ENCODE assay signal across 24 mouse cellular contexts in genomic region chr12:108119930-108120329, GRCm38 (mm10). TPM values are rescaled to one million over a fixed set of nuclear protein-coding genes. Genes with fewer than 3 reads are reported as not detected.
DNase-seq lines count a peak whose midpoint lies in the region; ATAC-seq and TF ChIP-seq lines count a peak whose summit lies in the region.
"Had no signal": no experiment of that assay in that cellular context is flagged by ENCODE, and none has a peak within 500 bp of the region (broad histone marks: within the 10 kb centered on the region; RNA-seq: fewer than 3 reads in every experiment).

No protein-coding gene starts in this region.

- H3K4me2 ChIP-seq in hindbrain, embryonic 11.5 days (replicated peaks; ENCODE audit: low read depth, low read length): no peak overlapping the region
- no peak overlapping the region for H3K4me2 ChIP-seq in neural tube, embryonic 13.5 days
- no peak overlapping the region for H3K4me2 ChIP-seq in neural tube, embryonic 15.5 days
- H3K4me2 ChIP-seq in intestine, postnatal 0 days (replicated peaks; ENCODE audit: low read depth): no peak overlapping the region
- H3K4me2 ChIP-seq: embryonic facial prominence, embryonic 13.5 days; limb, embryonic 13.5 days; liver, embryonic 11.5 days; lung, embryonic 15.5 days had no signal

- H3K27me3 ChIP-seq in hindbrain, embryonic 11.5 days (ENCODE audit: control insufficient read depth, insufficient read depth, low read length): no peaks in the 10 kb centered on the region
- H3K27me3 ChIP-seq in hindbrain, embryonic 10.5 days (ENCODE audit: insufficient read depth, poor library complexity, severe bottlenecking): no peaks in the 10 kb centered on the region
- no peaks in the 10 kb centered on the region for H3K27me3 ChIP-seq in neural tube, embryonic 13.5 days
- H3K27me3 ChIP-seq in neural tube, embryonic 15.5 days (replicated peaks): no peaks in the 10 kb centered on the region
- H3K27me3 ChIP-seq in intestine, postnatal 0 days (replicated peaks; ENCODE audit: control insufficient read depth, insufficient read depth, low read length): no peaks in the 10 kb centered on the region
- H3K27me3 ChIP-seq: embryonic facial prominence, embryonic 13.5 days; forebrain, embryonic 12.5 days; limb, embryonic 13.5 days; lung, embryonic 15.5 days; midbrain, embryonic 12.5 days had no signal

- H3K9ac ChIP-seq in hindbrain, embryonic 11.5 days (ENCODE audit: low read depth, low read length): 0 out of 2 replicates have a peak overlapping the region, but pooled peaks have one; percentile 31
- H3K9ac ChIP-seq in neural tube, embryonic 13.5 days: no peak overlapping the region
- no peak overlapping the region for H3K9ac ChIP-seq in neural tube, embryonic 15.5 days (replicated peaks)
- no peak overlapping the region for H3K9ac ChIP-seq in intestine, postnatal 0 days (ENCODE audit: low read depth, low read length)
- H3K9ac ChIP-seq: embryonic facial prominence, embryonic 13.5 days; limb, embryonic 13.5 days; lung, embryonic 15.5 days; midbrain, embryonic 12.5 days had no signal

- 66% methylated on average over 9 of the region's 9 CpGs for WGBS in hindbrain, embryonic 11.5 days
- 89% methylated on average over 9 of the region's 9 CpGs for WGBS in hindbrain, embryonic 10.5 days
- WGBS in neural tube, embryonic 13.5 days: 30% methylated on average over 9 of the region's 9 CpGs
- WGBS in neural tube, embryonic 15.5 days: 27% methylated on average over 9 of the region's 9 CpGs
- WGBS in intestine, postnatal 0 days: 44% methylated on average over 9 of the region's 9 CpGs

- H3K9me3 ChIP-seq in hindbrain, embryonic 11.5 days (ENCODE audit: control insufficient read depth, low read length): no peaks in the 10 kb centered on the region
- no peaks in the 10 kb centered on the region for H3K9me3 ChIP-seq in hindbrain, embryonic 10.5 days
- no peaks in the 10 kb centered on the region for H3K9me3 ChIP-seq in neural tube, embryonic 13.5 days
- H3K9me3 ChIP-seq in neural tube, embryonic 15.5 days (replicated peaks): no peaks in the 10 kb centered on the region
- H3K9me3 ChIP-seq in intestine, postnatal 0 days (ENCODE audit: control insufficient read depth): no peaks in the 10 kb centered on the region
- H3K9me3 ChIP-seq: embryonic facial prominence, embryonic 13.5 days; forebrain, embryonic 12.5 days; limb, embryonic 13.5 days; lung, embryonic 15.5 days; midbrain, embryonic 12.5 days had no signal

- peaks cover 5% of the 10 kb centered on the region for H3K4me1 ChIP-seq in hindbrain, embryonic 11.5 days (replicated peaks; ENCODE audit: control insufficient read depth, insufficient read depth, low read length)
- H3K4me1 ChIP-seq in hindbrain, embryonic 10.5 days (replicated peaks): peaks cover 23% of the 10 kb centered on the region
- H3K4me1 ChIP-seq in neural tube, embryonic 13.5 days (replicated peaks): peaks cover 26% of the 10 kb centered on the region
- H3K4me1 ChIP-seq in neural tube, embryonic 15.5 days: peaks cover 20% of the 10 kb centered on the region
- no peaks in the 10 kb centered on the region for H3K4me1 ChIP-seq in intestine, postnatal 0 days (replicated peaks; ENCODE audit: control insufficient read depth, insufficient read depth, low read length)
- H3K4me1 ChIP-seq: embryonic facial prominence, embryonic 13.5 days had no signal

- no peak for TF ChIP-seq CTCF in intestine, postnatal 0 days (IDR thresholded peaks at IDR 0.05; ENCODE audit: low read depth)

- no peak overlapping the region for H3K27ac ChIP-seq in hindbrain, embryonic 11.5 days (ENCODE audit: low read depth, low read length)
- H3K27ac ChIP-seq in hindbrain, embryonic 10.5 days: no peak overlapping the region
- H3K27ac ChIP-seq in neural tube, embryonic 13.5 days (replicated peaks): no peak overlapping the region
- H3K27ac ChIP-seq in neural tube, embryonic 15.5 days (replicated peaks): no peak overlapping the region
- H3K27ac ChIP-seq in intestine, postnatal 0 days (ENCODE audit: low read depth, low read length): peak overlapping the region; percentile 21; the same call in 1 of the 2 replicates
- H3K27ac ChIP-seq: embryonic facial prominence, embryonic 13.5 days; limb, embryonic 13.5 days; lung, embryonic 15.5 days; stomach, postnatal 0 days had no signal

- H3K36me3 ChIP-seq in hindbrain, embryonic 11.5 days (ENCODE audit: control insufficient read depth, insufficient read depth, low read length): no peaks in the 10 kb centered on the region
- H3K36me3 ChIP-seq in hindbrain, embryonic 10.5 days: peaks cover 23% of the 10 kb centered on the region
- H3K36me3 ChIP-seq in neural tube, embryonic 13.5 days: 0 out of 2 replicates have a peak, but pooled peaks cover 9% of the 10 kb centered on the region
- H3K36me3 ChIP-seq in neural tube, embryonic 15.5 days: no peaks in the 10 kb centered on the region; the same call in 1 of the 2 replicates
- peaks cover 23% of the 10 kb centered on the region for H3K36me3 ChIP-seq in intestine, postnatal 0 days (ENCODE audit: control insufficient read depth, insufficient read depth)

- no peak overlapping the region for H3K4me3 ChIP-seq in hindbrain, embryonic 11.5 days (ENCODE audit: low read depth, low read length)
- no peak overlapping the region for H3K4me3 ChIP-seq in hindbrain, embryonic 10.5 days
- no peak overlapping the region for H3K4me3 ChIP-seq in neural tube, embryonic 13.5 days
- H3K4me3 ChIP-seq in neural tube, embryonic 15.5 days (replicated peaks): no peak overlapping the region
- no peak overlapping the region for H3K4me3 ChIP-seq in intestine, postnatal 0 days (ENCODE audit: low read depth, low read length)
- H3K4me3 ChIP-seq: embryonic facial prominence, embryonic 13.5 days; forebrain, embryonic 12.5 days; limb, embryonic 13.5 days; lung, embryonic 15.5 days; midbrain, embryonic 12.5 days; myocyte had no signal

- ATAC-seq in hindbrain, embryonic 11.5 days (ENCODE audit: low FRiP score): no peak
- ATAC-seq in neural tube, embryonic 13.5 days (ENCODE audit: low read depth): peak; percentile 60; the same call in 1 of the 2 replicates
- no peak for ATAC-seq in neural tube, embryonic 15.5 days (ENCODE audit: low FRiP score)
- ATAC-seq in intestine, postnatal 0 days: no peak

- DNase-seq in hindbrain, embryonic 11.5 days (ENCODE audit: low spot score): no peak
- no peak for DNase-seq in hindbrain, embryonic 10.5 days (ENCODE audit: low spot score)
- no peak for DNase-seq in right cerebral cortex, postnatal 25 days
- DNase-seq: adrenal gland, adult 2 months; adrenal gland, postnatal 36 days; B cell, adult 2 months; cerebellum, adult 2 months; cerebellum, postnatal 14 days; gastrocnemius, postnatal 10 days; kidney, adult 11 months; kidney, postnatal 14 days; right cerebral cortex, adult 18-20 months; right cerebral cortex, postnatal 4 days had no signal

RNA-seq across cellular contexts. Expression of gene Setd3, which starts 59.2 kb away (rescaled TPM):
- 90.7 and 92.1 TPM in 2 replicates for polyA plus RNA-seq in hindbrain, embryonic 11.5 days (2014; fragmentation: Nextera tagmentation; extraction: Ambion mirVana)
- 76.9 and 82.1 TPM in 2 replicates for polyA plus RNA-seq in hindbrain, embryonic 10.5 days (2016; fragmentation: Nextera tagmentation; extraction: Ambion mirVana)
- polyA plus RNA-seq in neural tube, embryonic 13.5 days (2015; fragmentation: Nextera tagmentation; extraction: Ambion mirVana): 107 and 109 TPM in 2 replicates
- polyA plus RNA-seq in neural tube, embryonic 15.5 days (2015; fragmentation: Nextera tagmentation; extraction: Ambion mirVana): 97.5 and 98.3 TPM in 2 replicates
- polyA plus RNA-seq in intestine, postnatal 0 days (2015; fragmentation: Nextera tagmentation; extraction: Ambion mirVana): 49.1 and 50.0 TPM in 2 replicates

RNA-seq across cellular contexts. Expression of gene Ccnk, which starts 59.4 kb away (rescaled TPM):
- polyA plus RNA-seq in hindbrain, embryonic 11.5 days (2014; fragmentation: Nextera tagmentation; extraction: Ambion mirVana): 8.6 and 10.6 TPM in 2 replicates
- polyA plus RNA-seq in hindbrain, embryonic 10.5 days (2016; fragmentation: Nextera tagmentation; extraction: Ambion mirVana): 2.9 and 3.3 TPM in 2 replicates
- polyA plus RNA-seq in neural tube, embryonic 13.5 days (2015; fragmentation: Nextera tagmentation; extraction: Ambion mirVana): 3.7 and 4.2 TPM in 2 replicates
- 2.4 and 2.7 TPM in 2 replicates for polyA plus RNA-seq in neural tube, embryonic 15.5 days (2015; fragmentation: Nextera tagmentation; extraction: Ambion mirVana)
- 3.0 and 3.3 TPM in 2 replicates for polyA plus RNA-seq in intestine, postnatal 0 days (2015; fragmentation: Nextera tagmentation; extraction: Ambion mirVana)
